Mouse (Mus musculus) midbrain, embryonic 15.5 days (tissue): ENCODE measurements at regions not wholly inside any gene's neighbourhood (a gene's known extent, or its start where the extent isn't known, plus 50 kb on each side); places are given as distances from the start of the nearest gene placed in this dataset.
"Not testable (repeated sequence)": the region's sequence is repeated elsewhere in the genome, so short reads cannot be mapped to it uniquely, and the experiment has no call there.

Source experiments
- ATAC-seq: fragments of 200-750 bp; cut with Nextera tagmentation; replicated peaks from 2 replicates; pipeline ENCODE4 v1.8.0; 2017; ENCODE audit warnings: moderate TSS enrichment
- H3K27ac ChIP-seq: fragments of 300-500 bp; sonication (generic); 2 replicates; pipeline ENCODE4 v1.5.1; 2015; ENCODE audit warnings: mild to moderate bottlenecking, inconsistent platforms
- H3K27me3 ChIP-seq: fragments of 300-500 bp; sonication (generic); replicated peaks from 2 replicates; pipeline ENCODE4 v1.6.1; 2015; ENCODE audit warnings: inconsistent platforms
- H3K36me3 ChIP-seq: fragments of 300-500 bp; sonication (generic); replicated peaks from 2 replicates; pipeline ENCODE4 v1.6.1; 2015; ENCODE audit warnings: inconsistent platforms
- H3K4me1 ChIP-seq: fragments of 300-500 bp; sonication (generic); 2 replicates; pipeline ENCODE4 v1.6.1; 2015; ENCODE audit warnings: inconsistent platforms
- H3K4me2 ChIP-seq: fragments of 300-500 bp; sonication (generic); 2 replicates; pipeline ENCODE4 v1.6.1; 2015; ENCODE audit warnings: inconsistent platforms, mild to moderate bottlenecking, moderate library complexity
- H3K4me3 ChIP-seq: fragments of 300-500 bp; sonication (generic); 2 replicates; pipeline ENCODE4 v1.5.1; 2015; ENCODE audit warnings: mild to moderate bottlenecking, inconsistent platforms
- H3K9ac ChIP-seq: fragments of 300-500 bp; sonication (generic); 2 replicates; pipeline ENCODE4 v1.6.1; 2015; ENCODE audit warnings: mild to moderate bottlenecking, inconsistent platforms
- H3K9me3 ChIP-seq: fragments of 300-500 bp; sonication (generic); 2 replicates; pipeline ENCODE4 v1.6.1; 2016; ENCODE audit warnings: inconsistent platforms
- WGBS: fragments of 180-500 bp; shearing (Covaris S2); methylation state at CpG from one replicate; pipeline ENCODE4 v1.1.7; 2015; ENCODE audit warnings: mixed read lengths; 5-methylcytosine and 5-hydroxymethylcytosine counted together

GRCm38 (mm10) chr8:28487913-28488312 is 1040.4 kb downstream of the Poteg start:
- 20% methylated on average over 3 of the region's 3 CpGs for WGBS
- Histone ChIP-seq H3K4me3 (no peak overlapping the region), H3K9ac (no peak overlapping the region), H3K27ac (no peak overlapping the region), H3K27me3 (no peaks in the 10 kb centered on the region), H3K4me1 (no peaks in the 10 kb centered on the region), H3K9me3 (no peaks in the 10 kb centered on the region), H3K36me3 (no peaks in the 10 kb centered on the region), H3K4me2 (no peak overlapping the region)
- ATAC-seq: 0 out of 2 replicates have a peak, but pooled peaks have one; percentile 52

- Histone ChIP-seq H3K36me3 (no peaks in the 10 kb centered on the region), H3K27ac (no peak overlapping the region), H3K27me3 (no peaks in the 10 kb centered on the region), H3K4me2 (no peak overlapping the region), H3K9ac (no peak overlapping the region), H3K4me1 (no peaks in the 10 kb centered on the region), H3K9me3 (no peaks in the 10 kb centered on the region), H3K4me3 (no peak overlapping the region)
- ATAC-seq: no peak
- 91% methylated on average over 5 of the region's 5 CpGs for WGBS
Observed at GRCm38 (mm10) chr8:28503488-28504319, 1056.2 kb downstream of the Poteg start.

GRCm38 (mm10) chr8:28523506-28523905 is 1076.0 kb downstream of the Poteg start:
- not testable (repeated sequence) for H3K27me3 ChIP-seq, ATAC-seq, H3K36me3 ChIP-seq, H3K9ac ChIP-seq, H3K4me3 ChIP-seq, H3K27ac ChIP-seq, H3K9me3 ChIP-seq, H3K4me2 ChIP-seq, H3K4me1 ChIP-seq
- 76% methylated on average over 1 of the region's 1 CpGs for WGBS

GRCm38 (mm10) chr8:28547236-28547635 is 1099.8 kb downstream of the Poteg start:
- Histone ChIP-seq H3K36me3 (no peaks in the 10 kb centered on the region), H3K4me2 (no peak overlapping the region), H3K4me1 (no peaks in the 10 kb centered on the region), H3K27ac (no peak overlapping the region), H3K4me3 (no peak overlapping the region), H3K27me3 (no peaks in the 10 kb centered on the region), H3K9me3 (no peaks in the 10 kb centered on the region), H3K9ac (no peak overlapping the region)
- no peak for ATAC-seq

GRCm38 (mm10) chr8:28559881-28560280 is 1112.4 kb downstream of the Poteg start:
- H3K4me3 ChIP-seq: no peak overlapping the region
- H3K36me3 ChIP-seq: no peaks in the 10 kb centered on the region
- H3K27ac ChIP-seq: no peak overlapping the region
- H3K4me2 ChIP-seq: no peak overlapping the region
- H3K9me3 ChIP-seq: no peaks in the 10 kb centered on the region
- no peak overlapping the region for H3K9ac ChIP-seq
- H3K4me1 ChIP-seq: no peaks in the 10 kb centered on the region
- ATAC-seq: no peak
- 69% methylated on average over 9 of the region's 9 CpGs for WGBS
- no peaks in the 10 kb centered on the region for H3K27me3 ChIP-seq

- Histone ChIP-seq H3K4me1 (no peaks in the 10 kb centered on the region), H3K27me3 (no peaks in the 10 kb centered on the region), H3K4me2 (0 out of 2 replicates have a peak overlapping the region, but pooled peaks have one; percentile 13), H3K4me3 (no peak overlapping the region), H3K27ac (no peak overlapping the region), H3K9ac (no peak overlapping the region), H3K36me3 (no peaks in the 10 kb centered on the region), H3K9me3 (no peaks in the 10 kb centered on the region)
- WGBS: 35% methylated on average over 8 of the region's 8 CpGs
- ATAC-seq: peak; percentile 84
Observed at GRCm38 (mm10) chr8:28579250-28579651, 1131.8 kb downstream of the Poteg start.

GRCm38 (mm10) chr8:28580821-28581220 is 1133.4 kb downstream of the Poteg start:
- Histone ChIP-seq H3K27me3 (no peaks in the 10 kb centered on the region), H3K4me2 (no peak overlapping the region), H3K36me3 (no peaks in the 10 kb centered on the region), H3K27ac (no peak overlapping the region), H3K4me1 (no peaks in the 10 kb centered on the region), H3K4me3 (no peak overlapping the region), H3K9ac (no peak overlapping the region), H3K9me3 (no peaks in the 10 kb centered on the region)
- WGBS: 95% methylated on average over 2 of the region's 2 CpGs
- ATAC-seq: no peak

- no peaks in the 10 kb centered on the region for H3K36me3 ChIP-seq
- no peak overlapping the region for H3K4me3 ChIP-seq
- no peak overlapping the region for H3K9ac ChIP-seq
- H3K9me3 ChIP-seq: no peaks in the 10 kb centered on the region
- H3K4me1 ChIP-seq: no peaks in the 10 kb centered on the region
- no peak overlapping the region for H3K4me2 ChIP-seq
- ATAC-seq: no peak
- H3K27me3 ChIP-seq: no peaks in the 10 kb centered on the region
- no peak overlapping the region for H3K27ac ChIP-seq
Observed at GRCm38 (mm10) chr8:28589999-28590398, 1142.5 kb downstream of the Poteg start.

- 89% methylated on average over 3 of the region's 3 CpGs for WGBS
- Histone ChIP-seq H3K36me3 (no peaks in the 10 kb centered on the region), H3K27me3 (no peaks in the 10 kb centered on the region), H3K27ac (no peak overlapping the region), H3K4me1 (no peaks in the 10 kb centered on the region), H3K4me3 (no peak overlapping the region), H3K9ac (no peak overlapping the region), H3K9me3 (no peaks in the 10 kb centered on the region), H3K4me2 (no peak overlapping the region)
- ATAC-seq: no peak
Observed at GRCm38 (mm10) chr8:28593238-28593637, 1145.8 kb downstream of the Poteg start.

- no peak for ATAC-seq
- Histone ChIP-seq H3K27ac (no peak overlapping the region), H3K4me2 (no peak overlapping the region), H3K36me3 (no peaks in the 10 kb centered on the region), H3K4me3 (no peak overlapping the region), H3K27me3 (no peaks in the 10 kb centered on the region), H3K4me1 (no peaks in the 10 kb centered on the region), H3K9me3 (no peaks in the 10 kb centered on the region), H3K9ac (no peak overlapping the region)
- WGBS: 80% methylated on average over 12 of the region's 12 CpGs
Observed at GRCm38 (mm10) chr8:28594191-28594590, 1146.7 kb downstream of the Poteg start.

GRCm38 (mm10) chr8:28594606-28595005 is 1147.1 kb downstream of the Poteg start:
- Histone ChIP-seq H3K27me3 (no peaks in the 10 kb centered on the region), H3K4me3 (no peak overlapping the region), H3K9ac (no peak overlapping the region), H3K4me1 (no peaks in the 10 kb centered on the region), H3K4me2 (no peak overlapping the region), H3K9me3 (no peaks in the 10 kb centered on the region), H3K36me3 (no peaks in the 10 kb centered on the region), H3K27ac (no peak overlapping the region)
- ATAC-seq: no peak
- 43% methylated on average over 8 of the region's 8 CpGs for whole genome bisulfite sequencing

- H3K36me3 ChIP-seq: no peaks in the 10 kb centered on the region
- no peaks in the 10 kb centered on the region for H3K9me3 ChIP-seq
- no peaks in the 10 kb centered on the region for H3K4me1 ChIP-seq
- no peak overlapping the region for H3K27ac ChIP-seq
- H3K27me3 ChIP-seq: no peaks in the 10 kb centered on the region
- no peak overlapping the region for H3K4me3 ChIP-seq
- 89% methylated on average over 5 of the region's 5 CpGs for WGBS
- no peak overlapping the region for H3K4me2 ChIP-seq
- ATAC-seq: no peak
- H3K9ac ChIP-seq: no peak overlapping the region
Observed at GRCm38 (mm10) chr8:28595880-28596279, 1148.4 kb downstream of the Poteg start.
